Mouse (Mus musculus): ENCODE measurements at regions not wholly inside any gene's neighbourhood (a gene's known extent, or its start where the extent isn't known, plus 50 kb on each side); places are given as distances from the start of the nearest gene placed in this dataset.

GRCm38 (mm10) chr3:137728689-137729088 is 57.4 kb downstream of the Gm21962 start:
- no peak for TF ChIP-seq GATA1 (IDR thresholded peaks at IDR 0.05; ENCODE audit: low read length)

GRCm38 (mm10) chr3:137729421-137729820 is 58.1 kb downstream of the Gm21962 start:
- TF ChIP-seq GATA1 (IDR thresholded peaks at IDR 0.05; ENCODE audit: low read length) = no peak

GRCm38 (mm10) chr3:137737222-137737800 is 66.0 kb downstream of the Gm21962 start:
- no peak for TF ChIP-seq GATA1 (IDR thresholded peaks at IDR 0.05; ENCODE audit: low read length)

- no peak for TF ChIP-seq GATA1 (IDR thresholded peaks at IDR 0.05; ENCODE audit: low read length)
Measured at GRCm38 (mm10) chr3:137741528-137741927, 70.2 kb downstream of the Gm21962 start.

GRCm38 (mm10) chr3:137742119-137742518 is 70.8 kb downstream of the Gm21962 start:
- TF ChIP-seq GATA1 (IDR thresholded peaks at IDR 0.05; ENCODE audit: low read length) = no peak

- TF ChIP-seq GATA1 (IDR thresholded peaks at IDR 0.05; ENCODE audit: low read length) = no peak
Measured at GRCm38 (mm10) chr3:137751732-137752260, 80.5 kb downstream of the Gm21962 start.

- TF ChIP-seq GATA1 (IDR thresholded peaks at IDR 0.05; ENCODE audit: low read length) = no peak
Measured at GRCm38 (mm10) chr3:137752447-137753256, 81.3 kb downstream of the Gm21962 start.

GRCm38 (mm10) chr3:137753257-137753654 is 81.9 kb downstream of the Gm21962 start:
- no peak for TF ChIP-seq GATA1 (IDR thresholded peaks at IDR 0.05; ENCODE audit: low read length)

GRCm38 (mm10) chr3:137755391-137755790 is 84.1 kb downstream of the Gm21962 start:
- TF ChIP-seq GATA1 (IDR thresholded peaks at IDR 0.05; ENCODE audit: low read length) = no peak

- no peak for TF ChIP-seq GATA1 (IDR thresholded peaks at IDR 0.05; ENCODE audit: low read length)
Measured at GRCm38 (mm10) chr3:137762213-137762884, 91.0 kb downstream of the Gm21962 start.

GRCm38 (mm10) chr3:137763406-137763805 is 92.1 kb downstream of the Gm21962 start:
- no peak for TF ChIP-seq GATA1 (IDR thresholded peaks at IDR 0.05; ENCODE audit: low read length)

GRCm38 (mm10) chr3:137768627-137769026 is 95.7 kb upstream of the H2afz start:
- TF ChIP-seq GATA1 (IDR thresholded peaks at IDR 0.05; ENCODE audit: low read length) = no peak

- TF ChIP-seq GATA1 (IDR thresholded peaks at IDR 0.05; ENCODE audit: low read length) = peak; percentile 65
Measured at GRCm38 (mm10) chr3:137775076-137775849, 89.0 kb upstream of the H2afz start.

- TF ChIP-seq GATA1 (IDR thresholded peaks at IDR 0.05; ENCODE audit: low read length) = no peak
Measured at GRCm38 (mm10) chr3:137778113-137778512, 86.2 kb upstream of the H2afz start.

GRCm38 (mm10) chr3:137780029-137780428 is 84.3 kb upstream of the H2afz start:
- no peak for TF ChIP-seq GATA1 (IDR thresholded peaks at IDR 0.05; ENCODE audit: low read length)

Data from G1E-ER4 (cell line).